Mouse (Mus musculus) ovary, postnatal 10 days (tissue): ENCODE data around the gene Fam118a.

ENCODE experiments used
- DNase-seq: peaks from one replicate; pipeline ENCODE4 v3.0.0; 2022; ENCODE audit warnings: low spot score

The Fam118a gene

GRCm38 (mm10) chr15:85072651-85073050 lies 43.9 kb downstream of the Fam118a start:
- DNase-seq = no peak

GRCm38 (mm10) chr15:85085641-85086040 lies 56.9 kb downstream of the Fam118a start:
- no peak for DNase-seq
